Mouse (Mus musculus) forebrain, embryonic 14.5 days (tissue): Measurements from ENCODE around the gene Ucn2. TPM values are rescaled to one million over a fixed set of nuclear protein-coding genes. Genes with fewer than 3 reads are reported as not detected.

ENCODE experiments used
- ATAC-seq: fragments of 200-750 bp; cut with Nextera tagmentation; 2 replicates; pipeline ENCODE4 v1.8.0; 2017; ENCODE audit warnings: mild to moderate bottlenecking, moderate library complexity
- DNase-seq: peaks from one replicate; pipeline ENCODE4 v3.0.0-alpha.2; 2015; ENCODE audit warnings: low spot score
- H3K27ac ChIP-seq: fragments of 300-500 bp; sonication (generic); 2 replicates; pipeline ENCODE4 v1.5.1; 2014; ENCODE audit warnings: low read depth, mild to moderate bottlenecking, control low read depth, low read length, moderate library complexity
- H3K27me3 ChIP-seq: fragments of 300-500 bp; sonication (generic); replicated peaks from 2 replicates; pipeline ENCODE4 v1.6.1; 2014; ENCODE audit warnings: low read length, control low read depth, mixed read lengths; ENCODE audit not compliant: control insufficient read depth, insufficient read depth
- H3K36me3 ChIP-seq: fragments of 300-500 bp; sonication (generic); 2 replicates; pipeline ENCODE4 v1.6.1; 2014; ENCODE audit warnings: low read length, control low read depth; ENCODE audit not compliant: control insufficient read depth, insufficient read depth
- H3K4me1 ChIP-seq: fragments of 300-500 bp; sonication (generic); 2 replicates; pipeline ENCODE4 v1.6.1; 2014; ENCODE audit warnings: antibody characterized with exemption, low read length, control low read depth; ENCODE audit not compliant: control insufficient read depth, insufficient read depth
- H3K4me2 ChIP-seq: fragments of 300-500 bp; sonication (generic); 2 replicates; pipeline ENCODE4 v1.6.1; 2014; ENCODE audit warnings: mild to moderate bottlenecking, control low read depth, low read length
- H3K4me3 ChIP-seq: fragments of 300-500 bp; sonication (generic); 2 replicates; pipeline ENCODE4 v1.5.1; 2014; ENCODE audit warnings: low read depth, low read length, control low read depth
- H3K9ac ChIP-seq: fragments of 300-500 bp; sonication (generic); 2 replicates; pipeline ENCODE4 v1.6.1; 2014; ENCODE audit warnings: mild to moderate bottlenecking, low read length, control low read depth, moderate library complexity
- H3K9me3 ChIP-seq: fragments of 300-500 bp; sonication (generic); replicated peaks from 2 replicates; pipeline ENCODE4 v1.6.1; 2016; ENCODE audit warnings: low read length, control low read depth, mixed read lengths; ENCODE audit not compliant: control insufficient read depth
- WGBS: fragments of 180-500 bp; shearing (Covaris S2); extraction: QIAGEN DNeasy Blood & Tissue Kit; methylation state at CpG from one replicate; pipeline ENCODE4 v1.1.7; 2014; 5-methylcytosine and 5-hydroxymethylcytosine counted together
- polyA plus RNA-seq: library from polyadenylated mRNA; unstranded; fragments of >200 nt; fragmentation: Nextera tagmentation; extraction: Ambion mirVana; gene quantifications from 2 replicates; pipeline ENCODE4 v1.2.1, GENCODE M21; 2014

Ucn2 gene
- polyA plus RNA-seq, 1 experiment from 2014 or later, result 0.15 TPM

GRCm38 (mm10) chr9:109016973-109017604, 31.3 kb downstream of the Ucn2 start:
- ATAC-seq, result no peak
- DNase-seq, result no peak
- Histone ChIP-seq H3K36me3 (no peaks in the 10 kb centered on the region), H3K4me3 (no peak overlapping the region), H3K27me3 (no peaks in the 10 kb centered on the region), H3K4me1 (no peaks in the 10 kb centered on the region), H3K27ac (no peak overlapping the region), H3K9ac (no peak overlapping the region), H3K9me3 (no peaks in the 10 kb centered on the region), H3K4me2 (no peak overlapping the region)
- WGBS, result 78% methylated on average over 11 of the region's 11 CpGs

- Histone ChIP-seq H3K27me3 (no peaks in the 10 kb centered on the region), H3K9ac (no peak overlapping the region), H3K4me2 (no peak overlapping the region), H3K9me3 (no peaks in the 10 kb centered on the region), H3K4me3 (no peak overlapping the region), H3K36me3 (peaks cover 12% of the 10 kb centered on the region; the same call in 1 of the 2 replicates), H3K27ac (no peak overlapping the region), H3K4me1 (no peaks in the 10 kb centered on the region)
- DNase-seq, result no peak
- no peak for ATAC-seq
- 89% methylated on average over 4 of the region's 4 CpGs for WGBS
These were observed 35.6 kb downstream of the Ucn2 start for GRCm38 (mm10) chr9:109021428-109021827.

- Histone ChIP-seq H3K9ac (no peak overlapping the region), H3K27ac (no peak overlapping the region), H3K4me1 (no peaks in the 10 kb centered on the region), H3K4me2 (no peak overlapping the region), H3K9me3 (no peaks in the 10 kb centered on the region), H3K27me3 (no peaks in the 10 kb centered on the region), H3K4me3 (no peak overlapping the region), H3K36me3 (peaks cover 16% of the 10 kb centered on the region; the same call in 1 of the 2 replicates)
- no peak for ATAC-seq
- DNase-seq, result no peak
- WGBS, result 92% methylated on average over 17 of the region's 17 CpGs
These were observed 37.3 kb downstream of the Ucn2 start for GRCm38 (mm10) chr9:109022866-109023685.

- no peak overlapping the region for H3K4me2 ChIP-seq
- H3K27me3 ChIP-seq, result no peaks in the 10 kb centered on the region
- 84% methylated on average over 8 of the region's 8 CpGs for WGBS
- ATAC-seq (no peak), DNase-seq (no peak)
- H3K4me3 ChIP-seq, result no peak overlapping the region
- H3K9me3 ChIP-seq, result no peaks in the 10 kb centered on the region
- no peak overlapping the region for H3K9ac ChIP-seq
- peaks cover 16% of the 10 kb centered on the region; the same call in 1 of the 2 replicates for H3K36me3 ChIP-seq
- H3K27ac ChIP-seq, result no peak overlapping the region
- no peaks in the 10 kb centered on the region for H3K4me1 ChIP-seq
These were observed 41.7 kb downstream of the Ucn2 start for GRCm38 (mm10) chr9:109027521-109027920.

GRCm38 (mm10) chr9:109028421-109028820, 42.6 kb downstream of the Ucn2 start:
- DNase-seq, result no peak

GRCm38 (mm10) chr9:109028919-109029318, 43.1 kb downstream of the Ucn2 start:
- no peaks in the 10 kb centered on the region for H3K27me3 ChIP-seq
- H3K4me2 ChIP-seq, result no peak overlapping the region
- H3K27ac ChIP-seq, result no peak overlapping the region
- WGBS, result 82% methylated on average over 5 of the region's 5 CpGs
- H3K36me3 ChIP-seq, result 0 out of 2 replicates have a peak, but pooled peaks cover 9% of the 10 kb centered on the region
- no peak overlapping the region for H3K4me3 ChIP-seq
- H3K4me1 ChIP-seq, result no peaks in the 10 kb centered on the region
- ATAC-seq (no peak), DNase-seq (no peak)
- H3K9me3 ChIP-seq, result no peaks in the 10 kb centered on the region
- no peak overlapping the region for H3K9ac ChIP-seq

More at GRCm38 (mm10) chr9:109028421-109028820, 42.6 kb downstream of the Ucn2 start:
- no peak overlapping the region for H3K4me2 ChIP-seq
- no peak for ATAC-seq
- no peak overlapping the region for H3K4me3 ChIP-seq
- WGBS, result 86% methylated on average over 3 of the region's 3 CpGs
- 0 out of 2 replicates have a peak, but pooled peaks cover 10% of the 10 kb centered on the region for H3K36me3 ChIP-seq
- no peak overlapping the region for H3K27ac ChIP-seq
- H3K9ac ChIP-seq, result no peak overlapping the region
- H3K4me1 ChIP-seq, result no peaks in the 10 kb centered on the region
- H3K9me3 ChIP-seq, result no peaks in the 10 kb centered on the region
- no peaks in the 10 kb centered on the region for H3K27me3 ChIP-seq

DNA sequence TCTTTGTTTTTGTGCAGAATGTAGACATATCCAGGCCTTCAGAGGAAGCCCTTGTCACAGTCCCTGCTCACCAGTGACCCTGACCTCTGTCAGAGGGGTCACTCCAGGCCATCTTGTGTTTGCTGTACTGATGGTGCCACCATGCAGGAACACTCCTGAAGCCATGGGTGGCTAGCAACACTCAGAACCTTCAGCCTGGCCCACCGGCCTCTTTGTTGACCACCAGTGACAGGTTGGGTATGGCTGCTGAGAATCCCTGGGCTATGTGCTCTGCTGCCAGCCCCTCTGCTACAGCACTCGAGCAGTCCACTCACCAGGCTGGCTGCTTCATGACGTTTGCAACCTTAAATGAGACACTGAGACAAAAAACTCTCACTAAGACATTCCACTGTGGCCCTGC, 44.5 kb downstream of the Ucn2 start:
- H3K4me2 ChIP-seq, result no peak overlapping the region
- H3K27ac ChIP-seq, result no peak overlapping the region
- 0 out of 2 replicates have a peak, but pooled peaks cover 9% of the 10 kb centered on the region for H3K36me3 ChIP-seq
- H3K27me3 ChIP-seq, result no peaks in the 10 kb centered on the region
- no peak overlapping the region for H3K9ac ChIP-seq
- 75% methylated on average over 3 of the region's 3 CpGs for WGBS
- DNase-seq (no peak), ATAC-seq (no peak)
- H3K4me3 ChIP-seq, result no peak overlapping the region
- no peaks in the 10 kb centered on the region for H3K9me3 ChIP-seq
- no peaks in the 10 kb centered on the region for H3K4me1 ChIP-seq

DNA sequence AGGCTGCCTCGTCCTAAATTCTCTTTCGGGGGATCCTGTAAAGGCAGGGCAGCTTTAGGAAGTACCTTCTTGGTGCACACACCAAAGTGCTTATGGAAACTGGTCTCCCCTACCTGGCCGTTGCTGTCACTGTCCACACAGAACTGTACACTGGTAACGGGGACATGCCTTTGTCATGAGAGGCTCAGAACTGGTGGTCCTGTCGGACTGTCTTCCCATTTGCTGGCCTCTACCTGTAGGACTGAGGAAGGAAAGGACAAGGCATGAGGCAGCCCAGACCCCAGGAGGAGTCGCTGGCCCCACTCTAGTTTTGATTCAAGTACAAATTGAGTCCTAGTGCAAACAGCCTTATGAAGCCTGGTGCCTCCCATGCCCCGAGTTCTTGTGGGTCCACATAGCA, 45.2 kb downstream of the Ucn2 start:
- no peaks in the 10 kb centered on the region for H3K9me3 ChIP-seq
- DNase-seq (no peak), ATAC-seq (no peak)
- H3K27ac ChIP-seq, result no peak overlapping the region
- no peaks in the 10 kb centered on the region for H3K27me3 ChIP-seq
- 0 out of 2 replicates have a peak, but pooled peaks cover 4% of the 10 kb centered on the region for H3K36me3 ChIP-seq
- no peak overlapping the region for H3K4me2 ChIP-seq
- no peak overlapping the region for H3K9ac ChIP-seq
- no peak overlapping the region for H3K4me3 ChIP-seq
- no peaks in the 10 kb centered on the region for H3K4me1 ChIP-seq
- 90% methylated on average over 7 of the region's 7 CpGs for WGBS

GRCm38 (mm10) chr9:109031686-109032085, 45.9 kb downstream of the Ucn2 start:
- no peak overlapping the region for H3K9ac ChIP-seq
- DNase-seq (no peak), ATAC-seq (no peak)
- H3K4me2 ChIP-seq, result no peak overlapping the region
- H3K27ac ChIP-seq, result no peak overlapping the region
- 0 out of 2 replicates have a peak, but pooled peaks cover 4% of the 10 kb centered on the region for H3K36me3 ChIP-seq
- 88% methylated on average over 8 of the region's 8 CpGs for WGBS
- H3K27me3 ChIP-seq, result no peaks in the 10 kb centered on the region
- H3K4me3 ChIP-seq, result no peak overlapping the region
- no peaks in the 10 kb centered on the region for H3K4me1 ChIP-seq
- H3K9me3 ChIP-seq, result no peaks in the 10 kb centered on the region
